Mouse (Mus musculus): Measurements from ENCODE around the gene Zfp984.
"Not testable (repeated sequence)": the region's sequence is repeated elsewhere in the genome, so short reads cannot be mapped to it uniquely, and the experiment has no call there.

DNA sequence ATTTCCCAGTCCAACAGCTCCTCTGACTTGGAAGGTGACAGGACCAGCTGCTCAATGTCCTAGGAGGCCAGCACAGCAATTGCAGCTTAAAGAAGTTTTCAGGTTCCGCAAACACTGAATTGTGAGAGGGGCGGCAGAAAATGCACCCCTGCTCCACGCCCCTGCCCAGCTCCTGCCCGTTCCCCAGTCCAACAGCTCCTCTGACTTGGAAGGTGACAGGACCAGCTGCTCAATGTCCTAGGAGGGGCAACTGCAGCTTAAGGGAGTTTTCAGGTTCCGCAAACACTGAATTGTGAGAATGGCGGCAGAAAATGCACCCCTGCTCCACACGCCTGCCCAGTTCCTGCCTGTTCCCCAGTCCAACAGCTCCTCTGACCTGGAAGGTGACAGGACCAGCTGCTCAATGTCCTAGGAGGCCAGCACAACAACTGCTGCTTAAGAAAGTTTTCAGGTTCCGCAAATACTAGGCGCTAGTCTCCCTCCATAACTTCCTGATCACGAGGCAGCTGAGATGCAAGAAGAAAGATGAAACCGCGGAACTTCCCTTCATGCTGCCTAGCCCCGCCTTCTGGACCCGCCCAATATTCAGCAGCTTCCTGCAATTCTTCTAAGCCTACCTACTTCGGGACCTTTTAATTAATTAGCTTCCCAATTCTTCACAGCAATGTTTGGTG lies at the start of gene Zfp984:
- TF ChIP-seq MAX (IDR thresholded peaks at IDR 0.05); CTCF (IDR thresholded peaks at IDR 0.05; ENCODE audit: control insufficient read depth, insufficient read depth, insufficient read length): not testable (repeated sequence)
